Mouse (Mus musculus) lung, postnatal 0 days (tissue): ENCODE results near the gene Lmx1a.

Source experiments
- CTCF ChIP-seq: IDR thresholded peaks from 2 replicates; pipeline ENCODE4 v1.5.1; 2016; ENCODE audit warnings: antibody characterized with exemption, mild to moderate bottlenecking
- EP300 ChIP-seq: IDR thresholded peaks from 2 replicates; pipeline ENCODE4 v1.6.1; 2016; ENCODE audit warnings: antibody characterized with exemption, mild to moderate bottlenecking, control low read depth

- no peak for TF ChIP-seq CTCF
- no peak for TF ChIP-seq EP300
Observed at GRCm38 (mm10) chr1:167708761-167709160, 19.7 kb downstream of the Lmx1a start.
